Mouse (Mus musculus): ENCODE results near the gene Atg16l2. TPM values are rescaled to one million over a fixed set of nuclear protein-coding genes. Genes with fewer than 3 reads are reported as not detected.
A peak's percentile ranks its signal among the peaks of the same experiment; 100 is the strongest.

Gene Atg16l2
- polyA plus RNA-seq, 1 experiment from 2014 or later = 14.8 TPM

- WGBS = 93% methylated on average over 8 of the region's 8 CpGs
- DNase-seq (ENCODE audit: low spot score, missing footprints) (no peak), ATAC-seq (ENCODE audit: low FRiP score) (no peak)
- Histone ChIP-seq H3K36me3 (ENCODE audit: control insufficient read depth, insufficient read depth, low read length) (no peaks in the 10 kb centered on the region), H3K9me3 (ENCODE audit: control insufficient read depth, low read length) (no peaks in the 10 kb centered on the region), H3K4me2 (no peak overlapping the region), H3K4me1 (ENCODE audit: control insufficient read depth, insufficient read depth, low read length) (peaks cover 5% of the 10 kb centered on the region), H3K27ac (ENCODE audit: low read depth, low read length) (no peak overlapping the region), H3K4me3 (ENCODE audit: low read depth, low read length) (no peak overlapping the region), H3K9ac (ENCODE audit: low read length) (no peak overlapping the region), H3K27me3 (ENCODE audit: control insufficient read depth, insufficient read depth, low read length) (no peaks in the 10 kb centered on the region)
Observed at GRCm38 (mm10) chr7:101291641-101292040, 10.4 kb downstream of the Atg16l2 start.

GRCm38 (mm10) chr7:101291211-101291610 lies 10.8 kb downstream of the Atg16l2 start:
- DNase-seq (ENCODE audit: low spot score, missing footprints) (no peak), ATAC-seq (ENCODE audit: low FRiP score) (no peak)
- 81% methylated on average over 5 of the region's 5 CpGs for WGBS
- Histone ChIP-seq H3K36me3 (ENCODE audit: control insufficient read depth, insufficient read depth, low read length) (no peaks in the 10 kb centered on the region), H3K27me3 (ENCODE audit: control insufficient read depth, insufficient read depth, low read length) (no peaks in the 10 kb centered on the region), H3K9me3 (ENCODE audit: control insufficient read depth, low read length) (no peaks in the 10 kb centered on the region), H3K4me3 (ENCODE audit: low read depth, low read length) (no peak overlapping the region), H3K4me1 (ENCODE audit: control insufficient read depth, insufficient read depth, low read length) (peaks cover 2% of the 10 kb centered on the region), H3K4me2 (no peak overlapping the region), H3K9ac (ENCODE audit: low read length) (no peak overlapping the region), H3K27ac (ENCODE audit: low read depth, low read length) (no peak overlapping the region)

GRCm38 (mm10) chr7:101290401-101290800 lies 11.7 kb downstream of the Atg16l2 start:
- no peaks in the 10 kb centered on the region for H3K4me1 ChIP-seq (ENCODE audit: control insufficient read depth, insufficient read depth, low read length)
- ATAC-seq (ENCODE audit: low FRiP score) = no peak

GRCm38 (mm10) chr7:101288436-101288835 lies 13.6 kb downstream of the Atg16l2 start:
- no peak overlapping the region for H3K27ac ChIP-seq (ENCODE audit: low read depth, low read length)
- no peaks in the 10 kb centered on the region for H3K27me3 ChIP-seq (ENCODE audit: control insufficient read depth, insufficient read depth, low read length)
- ATAC-seq (ENCODE audit: low FRiP score) (0 out of 2 replicates have a peak, but pooled peaks have one; percentile 22), DNase-seq (ENCODE audit: low spot score, missing footprints) (peak; percentile 88)
- no peaks in the 10 kb centered on the region for H3K36me3 ChIP-seq (ENCODE audit: control insufficient read depth, insufficient read depth, low read length)
- H3K4me2 ChIP-seq = no peak overlapping the region
- H3K4me1 ChIP-seq (ENCODE audit: control insufficient read depth, insufficient read depth, low read length) = no peaks in the 10 kb centered on the region
- no peaks in the 10 kb centered on the region for H3K9me3 ChIP-seq (ENCODE audit: control insufficient read depth, low read length)
- no peak overlapping the region for H3K4me3 ChIP-seq (ENCODE audit: low read depth, low read length)
- H3K9ac ChIP-seq (ENCODE audit: low read length) = no peak overlapping the region
- 50% methylated on average over 4 of the region's 4 CpGs for WGBS

More at GRCm38 (mm10) chr7:101290401-101290800, 11.7 kb downstream of the Atg16l2 start:
- DNase-seq (ENCODE audit: low spot score, missing footprints) = no peak
- Histone ChIP-seq H3K4me3 (ENCODE audit: low read depth, low read length) (no peak overlapping the region), H3K27ac (ENCODE audit: low read depth, low read length) (no peak overlapping the region), H3K4me2 (no peak overlapping the region), H3K27me3 (ENCODE audit: control insufficient read depth, insufficient read depth, low read length) (no peaks in the 10 kb centered on the region), H3K9ac (ENCODE audit: low read length) (no peak overlapping the region), H3K36me3 (ENCODE audit: control insufficient read depth, insufficient read depth, low read length) (no peaks in the 10 kb centered on the region), H3K9me3 (ENCODE audit: control insufficient read depth, low read length) (no peaks in the 10 kb centered on the region)
- WGBS = 95% methylated on average over 10 of the region's 10 CpGs

GRCm38 (mm10) chr7:101287820-101288219 lies 14.2 kb downstream of the Atg16l2 start:
- DNase-seq (ENCODE audit: low spot score, missing footprints) (no peak), ATAC-seq (ENCODE audit: low FRiP score) (no peak)
- Histone ChIP-seq H3K27ac (ENCODE audit: low read depth, low read length) (no peak overlapping the region), H3K36me3 (ENCODE audit: control insufficient read depth, insufficient read depth, low read length) (no peaks in the 10 kb centered on the region), H3K4me2 (no peak overlapping the region), H3K9ac (ENCODE audit: low read length) (no peak overlapping the region), H3K27me3 (ENCODE audit: control insufficient read depth, insufficient read depth, low read length) (no peaks in the 10 kb centered on the region), H3K4me3 (ENCODE audit: low read depth, low read length) (no peak overlapping the region), H3K4me1 (ENCODE audit: control insufficient read depth, insufficient read depth, low read length) (no peaks in the 10 kb centered on the region), H3K9me3 (ENCODE audit: control insufficient read depth, low read length) (no peaks in the 10 kb centered on the region)
- WGBS = 92% methylated on average over 2 of the region's 2 CpGs

- no peak overlapping the region for H3K9ac ChIP-seq (ENCODE audit: low read length)
- H3K36me3 ChIP-seq (ENCODE audit: control insufficient read depth, insufficient read depth, low read length) = no peaks in the 10 kb centered on the region
- WGBS = 78% methylated on average over 4 of the region's 4 CpGs
- H3K4me1 ChIP-seq (ENCODE audit: control insufficient read depth, insufficient read depth, low read length) = no peaks in the 10 kb centered on the region
- DNase-seq (ENCODE audit: low spot score, missing footprints) (no peak), ATAC-seq (ENCODE audit: low FRiP score) (no peak)
- H3K9me3 ChIP-seq (ENCODE audit: control insufficient read depth, low read length) = no peaks in the 10 kb centered on the region
- no peak overlapping the region for H3K4me3 ChIP-seq (ENCODE audit: low read depth, low read length)
- no peak overlapping the region for H3K27ac ChIP-seq (ENCODE audit: low read depth, low read length)
- H3K27me3 ChIP-seq (ENCODE audit: control insufficient read depth, insufficient read depth, low read length) = no peaks in the 10 kb centered on the region
- no peak overlapping the region for H3K4me2 ChIP-seq
Observed at GRCm38 (mm10) chr7:101286891-101287290, 15.2 kb downstream of the Atg16l2 start.

- no peak overlapping the region for H3K4me3 ChIP-seq (ENCODE audit: low read depth, low read length)
- H3K4me1 ChIP-seq (ENCODE audit: control insufficient read depth, insufficient read depth, low read length) = no peaks in the 10 kb centered on the region
- H3K9me3 ChIP-seq (ENCODE audit: control insufficient read depth, low read length) = no peaks in the 10 kb centered on the region
- no peak overlapping the region for H3K4me2 ChIP-seq
- H3K36me3 ChIP-seq (ENCODE audit: control insufficient read depth, insufficient read depth, low read length) = no peaks in the 10 kb centered on the region
- no peak overlapping the region for H3K9ac ChIP-seq (ENCODE audit: low read length)
- no peaks in the 10 kb centered on the region for H3K27me3 ChIP-seq (ENCODE audit: control insufficient read depth, insufficient read depth, low read length)
- ATAC-seq (ENCODE audit: low FRiP score) (no peak), DNase-seq (ENCODE audit: low spot score, missing footprints) (no peak)
- H3K27ac ChIP-seq (ENCODE audit: low read depth, low read length) = no peak overlapping the region
- 93% methylated on average over 1 of the region's 1 CpGs for WGBS
Observed at GRCm38 (mm10) chr7:101284504-101284903, 17.5 kb downstream of the Atg16l2 start.

- WGBS = 90% methylated on average over 3 of the region's 3 CpGs
- Histone ChIP-seq H3K4me1 (ENCODE audit: control insufficient read depth, insufficient read depth, low read length) (no peaks in the 10 kb centered on the region), H3K9ac (ENCODE audit: low read length) (no peak overlapping the region), H3K4me2 (no peak overlapping the region), H3K27ac (ENCODE audit: low read depth, low read length) (no peak overlapping the region), H3K4me3 (ENCODE audit: low read depth, low read length) (no peak overlapping the region), H3K9me3 (ENCODE audit: control insufficient read depth, low read length) (no peaks in the 10 kb centered on the region), H3K36me3 (ENCODE audit: control insufficient read depth, insufficient read depth, low read length) (no peaks in the 10 kb centered on the region), H3K27me3 (ENCODE audit: control insufficient read depth, insufficient read depth, low read length) (no peaks in the 10 kb centered on the region)
- DNase-seq (ENCODE audit: low spot score, missing footprints) (no peak), ATAC-seq (ENCODE audit: low FRiP score) (no peak)
Observed at GRCm38 (mm10) chr7:101282721-101283120, 19.3 kb downstream of the Atg16l2 start.

GRCm38 (mm10) chr7:101272466-101273160 lies 29.4 kb downstream of the Atg16l2 start:
- Histone ChIP-seq H3K4me1 (ENCODE audit: control insufficient read depth, insufficient read depth, low read length) (no peaks in the 10 kb centered on the region), H3K4me2 (no peak overlapping the region), H3K36me3 (ENCODE audit: control insufficient read depth, insufficient read depth, low read length) (no peaks in the 10 kb centered on the region), H3K27ac (ENCODE audit: low read depth, low read length) (no peak overlapping the region), H3K27me3 (ENCODE audit: control insufficient read depth, insufficient read depth, low read length) (no peaks in the 10 kb centered on the region), H3K9me3 (ENCODE audit: control insufficient read depth, low read length) (no peaks in the 10 kb centered on the region), H3K9ac (ENCODE audit: low read length) (no peak overlapping the region), H3K4me3 (ENCODE audit: low read depth, low read length) (no peak overlapping the region)
- 90% methylated on average over 8 of the region's 8 CpGs for WGBS
- DNase-seq (ENCODE audit: low spot score, missing footprints) (no peak), ATAC-seq (ENCODE audit: low FRiP score) (no peak)
